Mouse (Mus musculus) heart, adult 2 months (tissue): ENCODE measurements at regions not wholly inside any gene's neighbourhood (a gene's known extent, or its start where the extent isn't known, plus 50 kb on each side); places are given as distances from the start of the nearest gene placed in this dataset.

Experiments
- DNase-seq, 2 experiments: peaks; one replicate each; pipeline ENCODE4 v3.0.0; 2021
- H3K27ac ChIP-seq: fragments of 200-600 bp; 2 replicates; pipeline ENCODE4 v1.8.1; 2022
- H3K27me3 ChIP-seq: fragments of 200-500 bp; 2 replicates; pipeline ENCODE4 v1.6.1; 2012; ENCODE audit warnings: mild to moderate bottlenecking, low read length, inconsistent platforms, mixed read lengths; ENCODE audit not compliant: control insufficient read depth, insufficient read depth
- H3K36me3 ChIP-seq: fragments of 200-500 bp; 2 replicates; pipeline ENCODE4 v1.6.1; 2012; ENCODE audit warnings: low read length, inconsistent platforms; ENCODE audit not compliant: control insufficient read depth, insufficient read depth
- H3K4me1 ChIP-seq: fragments of 200-500 bp; 2 replicates; pipeline ENCODE4 v1.6.1; 2011; ENCODE audit warnings: low read length; ENCODE audit not compliant: control insufficient read depth, insufficient read depth
- H3K4me3 ChIP-seq: fragments of 200-600 bp; 2 replicates; pipeline ENCODE4 v1.8.1; 2022
- H3K79me2 ChIP-seq: fragments of 200-500 bp; replicated peaks from 2 replicates; pipeline ENCODE4 v1.6.1; 2012; ENCODE audit warnings: mild to moderate bottlenecking, inconsistent platforms, low read length, moderate library complexity, mixed read lengths; ENCODE audit not compliant: control insufficient read depth, insufficient read depth
- H3K9ac ChIP-seq: fragments of 200-500 bp; 2 replicates; pipeline ENCODE4 v1.6.1; 2012; ENCODE audit warnings: low read depth, mild to moderate bottlenecking, control low read depth, inconsistent platforms, low read length, mixed read lengths
- CTCF ChIP-seq: fragments of 200-600 bp; IDR thresholded peaks from 2 replicates; pipeline ENCODE4 v1.8.1; 2022; ENCODE audit warnings: antibody characterized with exemption, mild to moderate bottlenecking, moderate library complexity
- EP300 ChIP-seq: fragments of 200-500 bp; IDR thresholded peaks from 2 replicates; pipeline ENCODE4 v1.6.1; 2011; ENCODE audit warnings: low read depth, low read length, control low read depth; ENCODE audit not compliant: insufficient read depth
- POLR2A ChIP-seq: fragments of 200-500 bp; IDR thresholded peaks from 2 replicates; pipeline ENCODE4 v1.6.1; 2011; ENCODE audit warnings: mild to moderate bottlenecking, low read depth, low read length, control low read depth; ENCODE audit not compliant: insufficient read depth
- WGBS: fragments of 180-500 bp; shearing (Covaris S2); methylation state at CpG from one replicate; pipeline ENCODE4 v1.1.7; 2018; 5-methylcytosine and 5-hydroxymethylcytosine counted together
- intact Hi-C: fragments of 180-260 bp; cut with DNase I; formaldehyde crosslinking; loops from one replicate; pipeline ENCODE4 v1.15.1; 2025

DNA sequence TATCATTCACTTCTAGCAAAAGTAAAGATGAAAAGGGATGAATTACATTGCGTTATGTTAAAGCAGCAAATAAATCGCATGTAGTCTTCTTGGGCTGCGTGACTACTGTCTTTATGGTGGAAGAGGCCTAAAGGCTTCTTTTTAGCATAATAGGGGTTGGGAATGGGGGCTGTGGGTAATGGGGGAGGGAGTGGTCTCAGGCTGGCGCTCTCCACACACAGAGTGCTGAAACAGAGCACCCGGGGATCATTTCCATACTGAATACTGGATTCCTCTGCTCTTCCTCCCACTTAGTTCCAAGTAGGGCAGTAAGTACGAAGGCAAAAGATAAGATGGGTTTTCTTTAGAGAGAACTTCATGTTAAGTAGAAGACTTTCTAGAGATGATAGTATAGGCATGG is 287.1 kb downstream of the Sv2b start:
- TF ChIP-seq EP300 (no peak), POLR2A (no peak), CTCF (no peak)
- H3K27me3 ChIP-seq: no peaks in the 10 kb centered on the region
- no peaks in the 10 kb centered on the region for H3K36me3 ChIP-seq
- WGBS: 56% methylated on average over 6 of the region's 6 CpGs
- no peak overlapping the region for H3K9ac ChIP-seq
- DNase-seq: no peak
- H3K79me2 ChIP-seq: no peaks in the 10 kb centered on the region
- H3K4me1 ChIP-seq: no peaks in the 10 kb centered on the region
- intact Hi-C loops: no loop called here
- no peak overlapping the region for H3K27ac ChIP-seq
- no peak overlapping the region for H3K4me3 ChIP-seq

DNA sequence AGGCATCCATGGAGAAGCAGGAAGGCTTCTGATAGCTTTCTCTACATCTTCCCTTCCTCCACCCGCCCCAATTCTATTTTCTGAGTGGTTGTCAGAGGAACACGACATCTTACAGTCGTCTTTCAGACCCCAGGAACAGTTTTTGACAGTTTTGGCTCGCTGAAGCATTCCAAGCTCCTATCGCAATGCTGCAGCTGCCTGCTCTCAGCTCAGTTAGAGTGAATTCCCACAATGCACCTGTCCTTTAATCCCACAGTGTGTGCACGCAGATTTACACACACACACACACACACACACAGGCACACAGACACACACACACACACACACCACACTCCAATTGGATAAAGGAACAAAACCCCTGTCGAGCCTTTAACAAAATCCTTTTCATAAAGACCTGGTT is 290.4 kb downstream of the Sv2b start:
- no peak overlapping the region for H3K4me3 ChIP-seq
- TF ChIP-seq POLR2A: no peak
- no peak for TF ChIP-seq EP300
- no peak for TF ChIP-seq CTCF
- no peaks in the 10 kb centered on the region for H3K36me3 ChIP-seq
- intact Hi-C loops: no loop called here
- H3K79me2 ChIP-seq: no peaks in the 10 kb centered on the region
- WGBS: 33% methylated on average over 7 of the region's 7 CpGs
- no peak for DNase-seq
- H3K27me3 ChIP-seq: no peaks in the 10 kb centered on the region
- H3K9ac ChIP-seq: no peak overlapping the region
- H3K27ac ChIP-seq: no peak overlapping the region
- no peaks in the 10 kb centered on the region for H3K4me1 ChIP-seq

DNA sequence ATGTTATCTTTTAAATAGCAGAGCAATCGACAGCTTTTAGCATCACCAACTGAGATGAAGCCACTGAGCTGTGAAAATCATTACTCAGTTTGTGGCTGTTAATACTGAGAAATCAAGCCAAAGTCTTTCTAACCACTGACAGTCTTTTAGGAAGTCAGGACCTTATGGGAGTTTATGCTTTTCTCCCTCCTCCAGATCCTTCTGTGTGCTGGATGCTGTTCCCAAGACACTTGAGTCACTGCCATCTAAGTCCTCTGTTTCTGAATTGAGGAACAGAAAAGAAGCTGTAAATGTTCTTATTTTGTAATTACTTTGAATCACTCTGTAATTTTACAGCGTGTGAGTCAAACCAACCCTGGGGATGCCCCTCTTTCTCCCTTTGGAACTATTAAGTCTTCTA is 300.6 kb downstream of the Sv2b start:
- H3K27me3 ChIP-seq: no peaks in the 10 kb centered on the region
- no peaks in the 10 kb centered on the region for H3K36me3 ChIP-seq
- H3K27ac ChIP-seq: no peak overlapping the region
- intact Hi-C loops: no loop called here
- no peak for DNase-seq
- no peak overlapping the region for H3K4me3 ChIP-seq
- no peak overlapping the region for H3K9ac ChIP-seq
- no peaks in the 10 kb centered on the region for H3K79me2 ChIP-seq
- TF ChIP-seq EP300 (no peak), CTCF (no peak), POLR2A (no peak)
- WGBS: 51% methylated on average over 2 of the region's 2 CpGs
- H3K4me1 ChIP-seq: no peaks in the 10 kb centered on the region

DNA sequence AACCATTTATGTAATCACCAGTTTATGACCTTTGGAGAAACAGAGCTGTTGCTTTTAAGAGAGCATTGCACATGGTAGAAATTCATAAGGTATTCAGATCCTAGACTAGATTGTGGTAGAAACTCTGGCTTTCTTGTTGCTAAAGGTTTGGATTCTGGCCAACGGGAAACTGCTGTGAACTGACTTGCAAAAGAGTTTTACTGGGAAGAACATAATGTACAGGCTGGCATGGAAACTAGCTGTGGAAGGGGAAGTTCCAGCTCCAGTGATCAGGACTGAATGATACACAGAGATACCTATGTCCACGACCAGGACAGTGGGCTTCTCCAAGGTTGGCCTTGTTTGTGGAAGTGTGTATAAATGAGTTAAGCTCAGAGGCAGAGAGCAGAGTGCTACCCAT is 318.9 kb downstream of the Sv2b start:
- H3K36me3 ChIP-seq: no peaks in the 10 kb centered on the region
- no peaks in the 10 kb centered on the region for H3K79me2 ChIP-seq
- no peaks in the 10 kb centered on the region for H3K27me3 ChIP-seq
- DNase-seq: no peak
- no peak overlapping the region for H3K4me3 ChIP-seq
- 40% methylated on average over 2 of the region's 2 CpGs for WGBS
- H3K27ac ChIP-seq: no peak overlapping the region
- TF ChIP-seq EP300 (no peak), POLR2A (no peak), CTCF (no peak)
- H3K4me1 ChIP-seq: no peaks in the 10 kb centered on the region
- no peak overlapping the region for H3K9ac ChIP-seq
- intact Hi-C loops: no loop called here

DNA sequence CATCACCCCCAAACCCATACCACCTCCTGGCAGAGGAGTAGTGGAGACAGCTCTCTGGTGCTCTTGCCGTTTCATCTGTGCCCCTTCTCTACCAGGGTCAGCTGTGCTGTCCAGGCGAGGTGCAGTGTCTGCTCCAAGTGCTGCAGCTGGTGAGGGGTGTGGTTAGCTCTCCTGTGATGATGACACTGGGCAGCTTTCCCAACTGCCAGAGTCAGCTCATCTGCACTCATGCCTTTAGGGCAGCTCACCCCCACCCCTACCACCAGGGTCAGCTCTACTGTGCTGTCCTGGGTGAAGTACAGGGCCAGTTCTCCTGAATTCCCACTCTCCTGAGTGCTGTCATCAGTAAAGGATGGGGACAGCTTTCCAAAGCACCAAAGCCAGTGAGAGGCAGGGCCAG is 329.6 kb downstream of the Sv2b start:
- Histone ChIP-seq H3K27ac (no peak overlapping the region), H3K4me1 (no peaks in the 10 kb centered on the region), H3K36me3 (no peaks in the 10 kb centered on the region), H3K4me3 (no peak overlapping the region), H3K27me3 (no peaks in the 10 kb centered on the region), H3K9ac (no peak overlapping the region), H3K79me2 (no peaks in the 10 kb centered on the region)
- DNase-seq: no peak
- no peak for TF ChIP-seq CTCF
- TF ChIP-seq POLR2A: no peak
- TF ChIP-seq EP300: no peak
- intact Hi-C loops: no loop called here
- 20% methylated on average over 2 of the region's 2 CpGs for WGBS

DNA sequence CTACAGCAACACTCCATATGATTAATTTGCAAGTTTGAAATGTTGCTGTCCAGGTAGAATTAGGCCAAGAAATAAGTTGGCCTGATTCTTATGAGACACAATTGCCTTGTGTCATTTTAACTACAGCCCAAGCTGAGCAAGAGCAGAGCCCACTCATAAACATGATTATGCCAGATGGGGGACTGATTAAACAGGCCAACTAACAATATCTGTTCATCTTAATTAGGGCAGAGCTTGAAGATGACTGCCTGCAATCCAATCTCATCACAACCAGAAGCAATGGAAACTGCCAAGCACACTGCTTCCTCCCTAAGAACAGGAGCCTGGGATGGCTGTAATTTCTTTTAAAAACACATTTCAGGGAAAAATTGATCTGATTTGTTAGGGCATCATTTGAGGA is 333.1 kb downstream of the Sv2b start:
- Histone ChIP-seq H3K4me1 (no peaks in the 10 kb centered on the region), H3K27ac (no peak overlapping the region), H3K36me3 (no peaks in the 10 kb centered on the region), H3K27me3 (no peaks in the 10 kb centered on the region), H3K79me2 (no peaks in the 10 kb centered on the region), H3K9ac (no peak overlapping the region), H3K4me3 (no peak overlapping the region)
- no peak for DNase-seq
- intact Hi-C loops: no loop called here
- TF ChIP-seq CTCF (no peak), EP300 (no peak), POLR2A (no peak)
